Mouse (Mus musculus): ENCODE results near the gene S100a3.

Gene S100a3

DNA sequence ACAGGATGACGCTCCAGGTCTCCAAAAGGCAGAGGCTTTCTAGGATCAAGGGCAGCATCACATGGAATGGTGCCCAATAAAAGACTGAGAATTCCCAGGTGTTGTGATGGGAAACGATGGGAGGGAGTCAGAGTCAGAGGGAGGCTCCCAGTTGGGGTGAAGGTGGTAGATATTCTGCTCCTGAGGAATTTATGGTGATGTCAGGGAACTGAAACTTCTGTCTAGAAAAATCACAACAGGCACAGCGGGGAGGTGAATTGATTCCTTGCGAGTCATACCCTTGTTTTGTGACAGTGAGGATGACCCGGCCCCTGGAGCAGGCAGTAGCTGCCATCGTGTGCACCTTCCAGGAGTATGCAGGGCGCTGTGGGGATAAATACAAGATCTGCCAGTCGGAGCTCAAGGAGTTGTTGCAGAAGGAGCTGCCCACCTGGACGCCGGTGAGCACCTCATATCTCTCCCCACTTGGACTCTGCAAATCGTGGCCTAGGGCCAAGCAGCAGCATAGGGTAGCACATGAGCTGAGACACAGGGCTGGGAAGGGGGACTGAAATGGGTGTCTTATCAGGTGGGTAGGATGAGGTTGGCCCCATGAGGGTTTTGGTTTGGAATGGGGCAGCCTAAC is 41.2 kb downstream of the S100a3 start, which contains the start of gene Gm42674:
TSS of gene Gm42674 (plus strand) at position 419 of the 625 bp plus-strand sequence.
- no peak for DNase-seq (ENCODE audit: low spot score)

- DNase-seq (ENCODE audit: low spot score): peak; percentile 36
Observed at GRCm38 (mm10) chr3:90603623-90604022, 43.2 kb downstream of the S100a3 start, which contains the start of gene S100a4. Gene S100a4, plus strand, starts transcription at chr3:90603771.

GRCm38 (mm10) chr3:90604416-90604815 is 44.0 kb downstream of the S100a3 start:
- peak; percentile 95 for DNase-seq (ENCODE audit: low spot score)

- no peak for DNase-seq (ENCODE audit: low spot score)
Observed at GRCm38 (mm10) chr3:90605049-90605448, 44.7 kb downstream of the S100a3 start.

DNA sequence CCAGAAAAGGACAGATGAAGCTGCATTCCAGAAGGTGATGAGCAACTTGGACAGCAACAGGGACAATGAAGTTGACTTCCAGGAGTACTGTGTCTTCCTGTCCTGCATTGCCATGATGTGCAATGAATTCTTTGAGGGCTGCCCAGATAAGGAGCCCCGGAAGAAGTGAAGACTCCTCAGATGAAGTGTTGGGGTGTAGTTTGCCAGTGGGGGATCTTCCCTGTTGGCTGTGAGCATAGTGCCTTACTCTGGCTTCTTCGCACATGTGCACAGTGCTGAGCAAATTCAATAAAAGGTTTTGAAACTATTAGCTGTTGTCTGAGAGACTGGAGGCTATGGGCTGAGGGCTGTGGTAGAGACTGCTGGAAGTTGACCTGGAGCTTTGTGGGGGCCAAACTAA is 45.4 kb downstream of the S100a3 start:
- no peak for DNase-seq (ENCODE audit: low spot score)

- DNase-seq (ENCODE audit: low spot score): peak; percentile 33
Observed at GRCm38 (mm10) chr3:90606185-90606584, 45.8 kb downstream of the S100a3 start.

DNA sequence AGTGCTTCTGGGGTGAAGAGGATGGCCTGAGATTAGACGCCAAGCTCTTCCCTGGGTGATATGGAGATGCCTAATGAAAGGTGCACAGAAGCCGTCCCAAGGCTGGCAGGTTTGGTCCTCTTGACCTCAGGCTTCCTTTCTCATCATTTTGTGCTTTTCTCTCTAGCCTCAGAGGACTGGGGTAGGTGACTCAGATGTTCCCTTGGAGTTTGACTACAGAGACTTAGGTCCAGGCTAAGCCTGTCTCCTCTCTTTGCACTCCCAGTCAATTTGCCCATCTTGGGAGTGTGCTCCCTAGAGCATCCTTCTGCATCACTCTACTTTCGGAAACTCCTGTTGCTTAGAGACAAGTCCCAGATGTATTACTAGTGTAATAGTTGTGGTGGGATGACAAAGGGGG is 47.0 kb downstream of the S100a3 start:
- DNase-seq (ENCODE audit: low spot score): no peak

- DNase-seq (ENCODE audit: low spot score): no peak
Observed at GRCm38 (mm10) chr3:90608223-90608622, 47.8 kb downstream of the S100a3 start, which contains the start of gene S100a5. Gene S100a5, plus strand, starts transcription at chr3:90608523.

GRCm38 (mm10) chr3:90609102-90609501 is 48.7 kb downstream of the S100a3 start:
- DNase-seq (ENCODE audit: low spot score): no peak

GRCm38 (mm10) chr3:90611494-90611893 is 51.1 kb downstream of the S100a3 start:
- DNase-seq (ENCODE audit: low spot score): no peak

- DNase-seq (ENCODE audit: low spot score): no peak
Observed at GRCm38 (mm10) chr3:90612061-90612460, 51.7 kb downstream of the S100a3 start.

DNA sequence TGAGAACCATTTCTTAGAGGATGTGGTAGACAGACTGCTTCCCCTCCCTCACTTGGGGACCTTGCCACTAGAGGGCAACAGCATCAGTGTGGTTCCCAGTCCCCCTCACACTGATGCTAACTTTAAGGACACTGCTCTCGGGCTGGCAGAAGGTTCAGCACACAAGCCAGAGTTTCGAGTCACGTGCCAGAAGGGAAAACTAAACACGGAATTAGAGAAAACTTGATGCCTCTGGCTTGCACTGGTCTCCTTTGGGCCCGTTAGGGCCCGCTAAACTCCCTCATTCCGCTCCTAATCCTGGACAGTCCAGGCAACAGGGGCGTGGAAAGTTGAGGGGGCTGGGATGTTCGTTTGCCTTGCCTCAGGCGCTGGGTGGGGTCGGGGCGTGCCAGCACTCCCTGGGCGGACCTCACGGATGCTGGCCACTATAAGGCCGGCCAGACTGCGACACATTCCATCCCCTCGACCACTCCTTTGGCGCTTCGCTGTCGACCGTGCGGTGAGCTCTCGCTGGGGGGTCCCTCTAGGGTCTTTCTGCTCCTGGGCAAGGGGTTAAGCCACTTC is 52.4 kb downstream of the S100a3 start, which contains the start of gene S100a6:
TSS of gene S100a6 (plus strand) at position 155 of the 564 bp plus-strand sequence.
- DNase-seq (ENCODE audit: low spot score): peak; percentile 88

GRCm38 (mm10) chr3:90613461-90614147 is 53.2 kb downstream of the S100a3 start:
- peak; percentile 30 for DNase-seq (ENCODE audit: low spot score)

GRCm38 (mm10) chr3:90614148-90614530 is 53.8 kb downstream of the S100a3 start:
- DNase-seq (ENCODE audit: low spot score): no peak

GRCm38 (mm10) chr3:90614611-90615251 is 54.4 kb downstream of the S100a3 start:
- peak; percentile 48 for DNase-seq (ENCODE audit: low spot score)

- peak; percentile 91 for DNase-seq (ENCODE audit: low spot score)
Observed at GRCm38 (mm10) chr3:90615415-90615814, 55.0 kb downstream of the S100a3 start.

DNA sequence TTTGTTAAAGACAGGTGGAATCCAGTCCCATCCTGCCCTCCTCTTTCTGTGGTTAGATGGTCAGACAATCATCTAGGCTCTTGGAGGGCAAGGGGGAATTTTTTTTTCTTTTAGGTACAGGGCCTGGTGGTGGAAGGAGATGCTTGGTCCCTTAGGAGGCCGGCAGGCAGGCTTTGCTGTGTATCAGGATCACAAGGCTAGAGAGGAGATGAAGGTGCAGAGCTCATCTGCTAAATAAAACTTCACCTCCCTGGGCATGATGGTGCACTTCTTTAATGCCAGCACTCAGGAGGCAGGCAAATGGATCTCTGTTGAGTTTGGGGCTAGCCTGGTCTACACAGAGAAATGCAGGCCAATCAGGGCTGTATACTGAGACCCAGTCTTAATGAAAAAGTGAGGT is 55.5 kb downstream of the S100a3 start:
- no peak for DNase-seq (ENCODE audit: low spot score)

DNA sequence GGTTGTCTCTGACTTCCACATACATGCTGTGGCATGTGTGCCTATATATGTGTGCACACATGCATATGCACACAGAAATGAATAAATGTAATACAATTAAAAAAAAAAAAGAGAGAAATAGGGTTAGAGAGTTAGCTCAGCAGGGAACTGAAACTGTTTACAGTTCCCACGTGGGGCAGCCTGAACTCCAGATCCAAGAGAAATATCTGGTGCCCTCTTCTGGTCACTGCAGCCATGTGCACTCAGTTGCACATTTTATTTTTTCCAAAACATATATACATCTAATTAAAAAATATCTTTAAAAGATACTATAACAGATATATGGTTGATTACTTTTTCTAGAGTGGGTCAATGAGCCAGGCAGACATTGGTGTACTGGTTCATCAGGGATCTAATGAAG is 57.2 kb downstream of the S100a3 start:
- DNase-seq (ENCODE audit: low spot score): no peak

DNA sequence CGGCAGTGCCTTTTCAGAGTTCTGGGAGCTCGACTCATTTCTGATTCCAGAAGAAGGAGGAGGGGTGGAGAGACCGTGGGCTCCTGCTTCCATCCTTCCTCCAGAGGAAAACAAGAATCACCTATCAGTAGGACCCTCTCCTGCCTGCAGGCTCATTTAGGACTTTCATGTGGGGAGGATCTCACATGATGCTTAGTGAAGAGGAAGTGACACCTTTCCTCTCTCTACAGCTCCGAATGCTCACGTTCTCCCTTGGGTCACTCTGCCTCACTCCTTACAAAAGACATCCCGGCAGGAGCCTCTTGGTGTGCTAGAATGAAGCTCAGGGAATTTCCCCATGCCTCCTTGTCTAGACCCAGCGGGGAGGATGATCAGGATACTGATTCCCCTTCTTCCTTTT is 61.2 kb downstream of the S100a3 start:
- no peak for DNase-seq (ENCODE audit: low spot score)

- DNase-seq (ENCODE audit: low spot score): peak; percentile 93
Observed at GRCm38 (mm10) chr3:90623435-90624071, 63.2 kb downstream of the S100a3 start.

DNA sequence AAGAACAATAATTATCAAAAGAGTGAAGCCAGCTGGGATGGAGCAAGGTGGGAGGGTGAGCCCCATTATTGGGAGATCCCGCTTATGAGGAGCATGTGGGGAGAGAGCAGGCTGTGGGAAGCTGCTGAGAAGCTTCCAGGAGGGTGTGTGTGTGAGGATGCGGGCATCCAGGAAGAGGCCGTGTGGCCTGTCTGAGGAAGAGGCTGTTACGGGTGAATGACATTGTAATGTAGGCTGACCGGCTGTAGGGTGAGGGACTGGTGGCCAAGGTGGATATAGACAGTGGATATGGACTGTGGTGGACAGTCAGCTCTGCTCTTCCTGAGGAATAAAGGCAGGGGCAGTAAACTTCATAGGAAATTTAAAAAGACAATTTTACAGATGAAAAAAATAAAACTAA is 65.1 kb downstream of the S100a3 start:
- DNase-seq (ENCODE audit: low spot score): no peak

All from MN1 (cell line).